Mouse (Mus musculus): ENCODE results near the gene Atp2b4. TPM values are rescaled to one million over a fixed set of nuclear protein-coding genes. Genes with fewer than 3 reads are reported as not detected.

Atp2b4 gene
- polyA plus RNA-seq, 1 experiment from 2014 or later = 25.3 TPM

- peak overlapping the region; percentile 77 for H3K4me2 ChIP-seq
- WGBS = 25% methylated on average over 9 of the region's 9 CpGs
- peaks cover 7% of the 10 kb centered on the region; the same call in 1 of the 2 replicates for H3K36me3 ChIP-seq
- no peaks in the 10 kb centered on the region for H3K9me3 ChIP-seq
- no peaks in the 10 kb centered on the region for H3K27me3 ChIP-seq
- peak overlapping the region; percentile 51 for H3K9ac ChIP-seq
- ATAC-seq (ENCODE audit: insufficient number of reproducible peaks, insufficient read depth, low FRiP score, low TSS enrichment, low read depth) = no peak
- H3K4me1 ChIP-seq = peaks cover 60% of the 10 kb centered on the region
- H3K4me3 ChIP-seq = peak overlapping the region; percentile 72
- no peak overlapping the region for H3K27ac ChIP-seq
Observed at GRCm38 (mm10) chr1:133797979-133798820, 2.6 kb downstream of the Atp2b4 start.

DNA sequence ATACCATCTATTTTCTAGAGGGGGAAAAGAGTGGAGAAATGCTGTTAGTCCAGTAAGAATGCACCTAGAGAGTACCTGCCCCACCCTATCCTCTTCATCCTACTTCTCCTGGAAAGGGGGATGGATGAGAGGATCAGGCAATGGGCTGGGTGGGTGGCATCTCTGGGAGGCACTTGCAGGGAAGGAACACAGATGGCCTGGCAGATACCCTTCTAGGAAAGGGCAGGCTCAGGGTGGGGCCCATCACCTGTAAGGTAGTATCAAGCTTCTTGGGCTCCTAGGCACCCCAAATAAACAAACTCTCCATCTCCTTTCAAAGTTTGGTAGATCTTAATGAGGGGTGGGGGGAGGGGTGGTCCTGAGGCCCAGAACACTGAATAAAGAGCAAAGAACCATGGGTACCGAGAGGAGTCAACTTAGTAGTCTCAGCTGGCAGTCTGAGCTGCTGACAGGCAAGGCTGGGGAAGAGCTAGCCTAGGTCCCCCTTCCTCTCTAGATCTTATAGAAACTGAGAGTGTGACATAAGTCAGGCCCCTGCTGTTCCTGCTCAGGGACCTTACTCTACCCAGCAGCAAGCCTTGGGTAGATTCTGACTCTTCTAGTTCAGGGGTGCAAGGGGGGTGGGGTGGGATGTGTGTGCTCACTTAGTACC, 3.4 kb downstream of the Atp2b4 start:
- H3K9me3 ChIP-seq = no peaks in the 10 kb centered on the region
- peak overlapping the region; percentile 51; the same call in 1 of the 2 replicates for H3K9ac ChIP-seq
- H3K4me3 ChIP-seq = peak overlapping the region; percentile 72
- peak overlapping the region; percentile 77 for H3K4me2 ChIP-seq
- WGBS = 59% methylated on average over 1 of the region's 1 CpGs
- H3K36me3 ChIP-seq = peaks cover 7% of the 10 kb centered on the region; the same call in 1 of the 2 replicates
- H3K4me1 ChIP-seq = peaks cover 64% of the 10 kb centered on the region
- no peaks in the 10 kb centered on the region for H3K27me3 ChIP-seq
- no peak overlapping the region for H3K27ac ChIP-seq
- no peak for ATAC-seq (ENCODE audit: insufficient number of reproducible peaks, insufficient read depth, low FRiP score, low TSS enrichment, low read depth)

DNA sequence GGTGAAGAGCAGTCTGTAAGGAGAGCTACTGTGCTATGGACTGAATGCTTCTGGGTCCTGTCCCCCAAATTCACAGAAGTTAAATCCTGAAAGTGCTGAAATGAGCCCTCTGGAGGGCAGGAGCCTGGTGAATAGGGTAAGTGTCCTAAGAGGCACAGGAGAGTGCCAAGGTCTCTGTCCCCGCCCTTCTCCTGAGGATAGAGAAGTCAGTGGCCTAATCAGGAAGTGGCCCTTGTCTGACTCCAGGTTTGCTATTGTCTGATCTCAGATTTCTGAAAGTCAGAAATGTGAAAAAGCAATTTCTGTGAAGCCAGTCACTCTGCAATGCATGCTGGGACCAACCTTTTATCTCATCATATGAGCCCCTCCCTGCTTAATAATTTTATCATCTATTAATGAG, 7.2 kb downstream of the Atp2b4 start:
- Histone ChIP-seq H3K4me1 (peaks cover 41% of the 10 kb centered on the region), H3K4me2 (no peak overlapping the region), H3K9ac (no peak overlapping the region), H3K27me3 (no peaks in the 10 kb centered on the region), H3K27ac (peak overlapping the region; percentile 23; the same call in 1 of the 2 replicates), H3K9me3 (0 out of 2 replicates have a peak, but pooled peaks cover 2% of the 10 kb centered on the region), H3K4me3 (no peak overlapping the region), H3K36me3 (peaks cover 20% of the 10 kb centered on the region)
- no peak for ATAC-seq (ENCODE audit: insufficient number of reproducible peaks, insufficient read depth, low FRiP score, low TSS enrichment, low read depth)
- WGBS = 35% methylated on average over 1 of the region's 1 CpGs

- Histone ChIP-seq H3K4me2 (no peak overlapping the region), H3K27me3 (no peaks in the 10 kb centered on the region), H3K9me3 (0 out of 2 replicates have a peak, but pooled peaks cover 2% of the 10 kb centered on the region), H3K9ac (no peak overlapping the region), H3K27ac (no peak overlapping the region), H3K36me3 (peaks cover 14% of the 10 kb centered on the region), H3K4me3 (no peak overlapping the region), H3K4me1 (peaks cover 11% of the 10 kb centered on the region)
- 82% methylated on average over 4 of the region's 4 CpGs for WGBS
- ATAC-seq (ENCODE audit: insufficient number of reproducible peaks, insufficient read depth, low FRiP score, low TSS enrichment, low read depth) = no peak
Observed at GRCm38 (mm10) chr1:133790011-133790410, 10.8 kb downstream of the Atp2b4 start.

DNA sequence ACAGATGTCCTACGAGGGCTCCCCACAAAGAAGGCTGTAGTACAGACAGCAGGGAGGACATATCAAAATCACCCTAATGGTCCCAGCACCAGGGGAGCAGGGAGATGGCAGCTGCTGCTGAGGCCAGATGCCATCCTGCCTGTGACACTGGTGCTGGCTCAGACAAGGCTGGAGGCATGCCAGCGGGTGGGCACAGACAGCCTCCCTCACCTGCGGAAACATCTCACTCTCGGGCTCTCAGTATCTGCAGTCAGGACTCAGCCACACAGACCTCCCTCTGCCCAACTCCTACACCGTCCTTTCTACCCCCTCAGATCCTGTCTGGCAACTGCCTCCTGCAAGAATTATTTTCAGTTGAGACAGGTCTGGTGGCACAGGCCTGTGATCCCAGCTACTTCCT, 12.0 kb downstream of the Atp2b4 start:
- WGBS = 74% methylated on average over 5 of the region's 5 CpGs
- Histone ChIP-seq H3K4me2 (no peak overlapping the region), H3K4me1 (peaks cover 11% of the 10 kb centered on the region), H3K27me3 (no peaks in the 10 kb centered on the region), H3K27ac (no peak overlapping the region), H3K4me3 (no peak overlapping the region), H3K36me3 (peaks cover 13% of the 10 kb centered on the region), H3K9me3 (0 out of 2 replicates have a peak, but pooled peaks cover 2% of the 10 kb centered on the region), H3K9ac (no peak overlapping the region)
- ATAC-seq (ENCODE audit: insufficient number of reproducible peaks, insufficient read depth, low FRiP score, low TSS enrichment, low read depth) = no peak

DNA sequence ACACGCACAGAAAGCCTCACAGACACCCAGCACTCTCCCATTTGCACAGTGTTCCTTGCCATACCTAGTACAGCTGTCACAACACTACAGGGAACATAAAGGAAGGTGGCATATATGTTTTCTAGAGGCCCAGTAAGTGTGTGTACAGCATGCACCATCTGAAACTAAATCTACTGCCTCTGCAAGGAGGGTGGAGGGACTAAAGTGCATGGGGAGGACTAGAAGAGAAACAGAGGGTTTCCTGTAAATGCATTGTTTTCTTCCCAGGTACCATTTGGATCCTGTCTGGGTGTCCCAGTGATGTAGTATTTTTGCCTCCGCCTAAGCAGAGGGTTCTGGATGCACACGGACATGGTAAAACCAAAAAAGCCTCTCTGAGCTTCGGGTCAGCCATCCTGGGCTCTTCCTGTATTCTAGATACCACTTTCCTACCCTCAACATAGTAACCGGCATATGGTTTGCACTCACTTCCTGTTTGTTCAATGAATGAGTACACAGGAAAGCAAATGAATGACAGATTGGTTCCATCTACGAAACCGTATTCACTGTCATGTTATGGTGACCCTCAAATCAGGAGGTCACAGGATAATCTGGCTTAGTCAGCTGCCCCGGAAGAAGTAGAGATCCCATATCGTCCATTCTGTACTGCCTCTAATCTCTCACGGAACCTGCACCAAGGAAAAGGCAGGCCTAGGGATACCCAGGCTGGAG, 13.2 kb downstream of the Atp2b4 start:
- Histone ChIP-seq H3K4me1 (no peaks in the 10 kb centered on the region; the same call in none of the 2 replicates), H3K9ac (no peak overlapping the region), H3K27ac (no peak overlapping the region), H3K36me3 (peaks cover 13% of the 10 kb centered on the region), H3K4me2 (no peak overlapping the region), H3K27me3 (no peaks in the 10 kb centered on the region), H3K9me3 (0 out of 2 replicates have a peak, but pooled peaks cover 2% of the 10 kb centered on the region), H3K4me3 (no peak overlapping the region)
- 59% methylated on average over 10 of the region's 10 CpGs for WGBS
- no peak for ATAC-seq (ENCODE audit: insufficient number of reproducible peaks, insufficient read depth, low FRiP score, low TSS enrichment, low read depth)

DNA sequence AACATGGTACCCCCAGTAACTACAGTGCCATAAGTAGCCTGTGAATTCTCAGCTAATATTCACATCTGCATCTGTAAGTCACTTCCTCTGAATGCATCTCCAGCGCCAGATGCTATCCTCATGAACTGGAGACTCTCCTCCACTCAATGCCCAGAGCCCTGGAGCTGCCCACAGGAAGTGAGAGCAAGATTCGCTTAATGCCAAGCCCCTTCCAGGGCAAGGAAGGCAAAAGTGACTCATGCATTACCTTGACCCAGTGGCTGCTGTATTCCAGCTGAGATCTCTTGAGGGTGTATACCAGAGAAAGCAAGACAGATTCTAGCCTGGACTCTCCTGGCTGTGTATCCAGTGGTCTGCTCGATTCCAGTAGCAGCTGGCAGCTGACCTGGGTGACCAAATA, 16.2 kb downstream of the Atp2b4 start:
- 90% methylated on average over 3 of the region's 3 CpGs for WGBS
- no peaks in the 10 kb centered on the region for H3K9me3 ChIP-seq
- ATAC-seq (ENCODE audit: insufficient number of reproducible peaks, insufficient read depth, low FRiP score, low TSS enrichment, low read depth) = no peak
- no peak overlapping the region for H3K4me3 ChIP-seq
- H3K4me2 ChIP-seq = no peak overlapping the region
- no peak overlapping the region for H3K27ac ChIP-seq
- H3K36me3 ChIP-seq = no peaks in the 10 kb centered on the region; the same call in 1 of the 2 replicates
- H3K27me3 ChIP-seq = no peaks in the 10 kb centered on the region
- H3K9ac ChIP-seq = no peak overlapping the region
- H3K4me1 ChIP-seq = peaks cover 3% of the 10 kb centered on the region

DNA sequence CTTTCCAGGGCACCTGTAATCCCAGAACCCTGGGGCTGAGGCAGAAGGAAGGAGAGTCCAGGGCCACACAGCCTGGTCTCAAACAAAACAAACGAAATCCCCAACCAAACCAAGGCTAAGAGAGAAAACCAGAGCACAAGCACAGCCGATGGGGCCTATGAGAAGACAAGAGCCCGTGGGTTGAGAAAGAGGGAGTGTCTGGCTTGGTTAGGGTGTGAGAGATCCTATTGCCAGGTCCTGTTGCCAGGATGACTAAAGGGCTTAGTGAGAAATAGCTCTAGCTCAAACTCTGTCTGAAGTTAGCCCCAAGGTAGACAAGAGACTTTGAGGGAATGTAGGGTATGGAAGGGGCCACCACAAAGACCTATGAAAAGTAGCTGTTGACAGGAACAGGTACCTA, 19.3 kb downstream of the Atp2b4 start:
- Histone ChIP-seq H3K4me1 (peaks cover 14% of the 10 kb centered on the region), H3K4me3 (no peak overlapping the region), H3K9ac (no peak overlapping the region), H3K9me3 (no peaks in the 10 kb centered on the region), H3K4me2 (no peak overlapping the region), H3K27me3 (no peaks in the 10 kb centered on the region), H3K27ac (no peak overlapping the region), H3K36me3 (no peaks in the 10 kb centered on the region)
- 72% methylated on average over 3 of the region's 3 CpGs for WGBS
- no peak for ATAC-seq (ENCODE audit: insufficient number of reproducible peaks, insufficient read depth, low FRiP score, low TSS enrichment, low read depth)

GRCm38 (mm10) chr1:133779043-133779442, 21.8 kb downstream of the Atp2b4 start:
- no peaks in the 10 kb centered on the region for H3K9me3 ChIP-seq
- peaks cover 14% of the 10 kb centered on the region for H3K4me1 ChIP-seq
- no peak for ATAC-seq (ENCODE audit: insufficient number of reproducible peaks, insufficient read depth, low FRiP score, low TSS enrichment, low read depth)
- H3K4me2 ChIP-seq = no peak overlapping the region
- 93% methylated on average over 1 of the region's 1 CpGs for WGBS
- no peak overlapping the region for H3K27ac ChIP-seq
- no peak overlapping the region for H3K4me3 ChIP-seq
- no peaks in the 10 kb centered on the region for H3K36me3 ChIP-seq
- H3K9ac ChIP-seq = no peak overlapping the region
- H3K27me3 ChIP-seq = no peaks in the 10 kb centered on the region

GRCm38 (mm10) chr1:133777651-133778231, 23.1 kb downstream of the Atp2b4 start:
- Histone ChIP-seq H3K36me3 (no peaks in the 10 kb centered on the region), H3K9ac (no peak overlapping the region), H3K4me2 (no peak overlapping the region), H3K27ac (0 out of 2 replicates have a peak overlapping the region, but pooled peaks have one; percentile 4), H3K9me3 (no peaks in the 10 kb centered on the region), H3K27me3 (no peaks in the 10 kb centered on the region), H3K4me3 (no peak overlapping the region), H3K4me1 (peaks cover 14% of the 10 kb centered on the region)
- 73% methylated on average over 15 of the region's 15 CpGs for WGBS
- ATAC-seq (ENCODE audit: insufficient number of reproducible peaks, insufficient read depth, low FRiP score, low TSS enrichment, low read depth) = no peak

- no peaks in the 10 kb centered on the region for H3K27me3 ChIP-seq
- peaks cover 18% of the 10 kb centered on the region for H3K4me1 ChIP-seq
- H3K9ac ChIP-seq = no peak overlapping the region
- no peak overlapping the region for H3K4me2 ChIP-seq
- no peak overlapping the region for H3K27ac ChIP-seq
- H3K9me3 ChIP-seq = no peaks in the 10 kb centered on the region
- 70% methylated on average over 9 of the region's 9 CpGs for WGBS
- H3K36me3 ChIP-seq = peaks cover 13% of the 10 kb centered on the region
- no peak for ATAC-seq (ENCODE audit: insufficient number of reproducible peaks, insufficient read depth, low FRiP score, low TSS enrichment, low read depth)
- H3K4me3 ChIP-seq = no peak overlapping the region
Observed at GRCm38 (mm10) chr1:133772553-133772952, 28.3 kb downstream of the Atp2b4 start.

Data from embryonic facial prominence, embryonic 13.5 days (tissue).